In the genomic region with DNA sequence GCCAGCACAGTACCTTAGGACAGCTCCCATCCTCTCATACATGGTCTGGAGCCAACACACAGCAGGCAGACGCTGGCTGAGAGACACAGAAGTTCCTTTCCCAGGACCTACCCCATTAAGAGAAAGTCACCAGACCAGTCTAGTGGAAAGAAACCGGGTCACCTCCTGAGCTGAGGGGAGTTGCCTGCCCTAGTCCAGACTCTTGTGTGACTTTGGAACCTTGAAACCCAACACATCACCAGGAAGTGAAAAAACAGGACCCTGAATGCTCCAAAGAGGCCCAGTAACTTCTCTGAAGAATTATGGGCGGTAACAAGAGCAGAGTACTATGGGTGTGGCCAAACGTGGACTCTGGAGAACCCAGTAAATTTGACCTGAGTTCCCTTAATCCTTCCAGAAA, we compare ENCODE assay signal across 11 mouse cellular contexts. TPM values are rescaled to one million over a fixed set of nuclear protein-coding genes. Genes with fewer than 3 reads are reported as not detected.
A peak's percentile ranks its signal among the peaks of the same experiment; 100 is the strongest.
DNase-seq lines count a peak whose midpoint lies in the region; ATAC-seq and TF ChIP-seq lines count a peak whose summit lies in the region.
"Had no signal": no experiment of that assay in that cellular context is flagged by ENCODE, and none has a peak within 500 bp of the region (broad histone marks: within the 10 kb centered on the region; RNA-seq: fewer than 3 reads in every experiment).

No protein-coding gene starts in this region.

- peak overlapping the region; percentile 85; the same call in 1 of the 2 replicates for H3K4me2 ChIP-seq in embryonic facial prominence, embryonic 15.5 days (replicated peaks)
- H3K4me2 ChIP-seq in liver, embryonic 15.5 days, result peak overlapping the region; percentile 88

- peaks cover 2% of the 10 kb centered on the region; the same call in 1 of the 2 replicates for H3K27me3 ChIP-seq in E14TG2a.4 (ENCODE audit: insufficient read depth, low read length)
- peaks cover 29% of the 10 kb centered on the region for H3K27me3 ChIP-seq in embryonic facial prominence, embryonic 15.5 days
- H3K27me3 ChIP-seq in liver, embryonic 15.5 days, result peaks cover 57% of the 10 kb centered on the region

- WGBS in embryonic facial prominence, embryonic 15.5 days, result 28% methylated on average over 4 of the region's 4 CpGs
- WGBS in liver, embryonic 15.5 days (ENCODE audit: insufficient replicate concordance), result 33% methylated on average over 4 of the region's 4 CpGs

- H3K4me1 ChIP-seq in E14TG2a.4 (replicated peaks; ENCODE audit: low read depth, low read length), result peaks cover 76% of the 10 kb centered on the region
- peaks cover 28% of the 10 kb centered on the region for H3K4me1 ChIP-seq in embryonic facial prominence, embryonic 15.5 days
- peaks cover 41% of the 10 kb centered on the region for H3K4me1 ChIP-seq in liver, embryonic 15.5 days (replicated peaks)

- peaks cover 12% of the 10 kb centered on the region for H3K36me3 ChIP-seq in E14TG2a.4 (ENCODE audit: insufficient read depth, low read length)
- H3K36me3 ChIP-seq in embryonic facial prominence, embryonic 15.5 days, result no peaks in the 10 kb centered on the region
- no peaks in the 10 kb centered on the region for H3K36me3 ChIP-seq in liver, embryonic 15.5 days (replicated peaks)
- H3K36me3 ChIP-seq: midbrain, embryonic 15.5 days had no signal

- peak; percentile 49 for DNase-seq in kidney, adult 18-20 months
- DNase-seq in kidney, postnatal 4 days, result no peak
- no peak for DNase-seq in thymus, postnatal 10 days (ENCODE audit: low spot score in 2 of 2)
- DNase-seq in Muller cell, postnatal 12 days (ENCODE audit: inconsistent ontology term), result no peak
- no peak for DNase-seq in adrenal gland, adult (ENCODE audit: inconsistent age in 2 of 2, low spot score in 1 of 2)
- DNase-seq: cerebellum, postnatal 25 days had no signal

- peak overlapping the region; percentile 88 for H3K27ac ChIP-seq in embryonic facial prominence, embryonic 15.5 days (replicated peaks)
- no peak overlapping the region for H3K27ac ChIP-seq in liver, embryonic 15.5 days (replicated peaks)
- H3K27ac ChIP-seq: midbrain, embryonic 15.5 days had no signal

- H3K4me3 ChIP-seq in E14TG2a.4 (replicated peaks; ENCODE audit: low read length), result peak overlapping the region; percentile 78
- peak overlapping the region; percentile 56; the same call in 1 of the 2 replicates for H3K4me3 ChIP-seq in embryonic facial prominence, embryonic 15.5 days (replicated peaks)
- H3K4me3 ChIP-seq in liver, embryonic 15.5 days (replicated peaks), result peak overlapping the region; percentile 60

- ATAC-seq in embryonic facial prominence, embryonic 15.5 days (ENCODE audit: insufficient number of reproducible peaks, low FRiP score, low TSS enrichment, low read depth), result no peak
- ATAC-seq in liver, embryonic 15.5 days (ENCODE audit: insufficient read depth), result no peak
- ATAC-seq: midbrain, embryonic 15.5 days had no signal

- TF ChIP-seq CTCF in E14TG2a.4 (conservative IDR thresholded peaks at IDR 0.05; ENCODE audit: low read length), result no peak

- H3K9me3 ChIP-seq in E14TG2a.4 (ENCODE audit: low read length), result no peaks in the 10 kb centered on the region
- no peaks in the 10 kb centered on the region for H3K9me3 ChIP-seq in embryonic facial prominence, embryonic 15.5 days (replicated peaks)
- H3K9me3 ChIP-seq in liver, embryonic 15.5 days (replicated peaks), result no peaks in the 10 kb centered on the region
- H3K9me3 ChIP-seq: forebrain, embryonic 10.5 days; midbrain, embryonic 15.5 days had no signal

- no peak overlapping the region for H3K9ac ChIP-seq in embryonic facial prominence, embryonic 15.5 days
- H3K9ac ChIP-seq in liver, embryonic 15.5 days, result no peak overlapping the region
- H3K9ac ChIP-seq: midbrain, embryonic 15.5 days had no signal

RNA-seq across cellular contexts. Expression of gene Sfn, which starts 3.4 kb away (rescaled TPM):
- polyA plus RNA-seq in embryonic facial prominence, embryonic 15.5 days (2015; fragmentation: Nextera tagmentation; extraction: Ambion mirVana), result 347 and 362 TPM in 2 replicates
- polyA plus RNA-seq in liver, embryonic 15.5 days (2015; fragmentation: Nextera tagmentation; extraction: Ambion mirVana), result 0.47 and 0.69 TPM in 2 replicates

RNA-seq across cellular contexts. Expression of gene Gpn2, which starts 14.5 kb away (rescaled TPM):
- 19.2 and 24.9 TPM in 2 replicates for polyA plus RNA-seq in embryonic facial prominence, embryonic 15.5 days (2015; fragmentation: Nextera tagmentation; extraction: Ambion mirVana)
- polyA plus RNA-seq in liver, embryonic 15.5 days (2015; fragmentation: Nextera tagmentation; extraction: Ambion mirVana), result 8.6 and 10.8 TPM in 2 replicates

RNA-seq across cellular contexts. Expression of gene Gpatch3, which starts 24.1 kb away (rescaled TPM):
- polyA plus RNA-seq in embryonic facial prominence, embryonic 15.5 days (2015; fragmentation: Nextera tagmentation; extraction: Ambion mirVana), result 7.1 and 7.7 TPM in 2 replicates
- polyA plus RNA-seq in liver, embryonic 15.5 days (2015; fragmentation: Nextera tagmentation; extraction: Ambion mirVana), result 3.8 and 4.9 TPM in 2 replicates

RNA-seq across cellular contexts. Expression of gene Nr0b2, which starts 45.4 kb away (rescaled TPM):
- polyA plus RNA-seq in embryonic facial prominence, embryonic 15.5 days (2015; fragmentation: Nextera tagmentation; extraction: Ambion mirVana), result 0.15 TPM in 1 of 2 replicates, not detected in the other
- polyA plus RNA-seq in liver, embryonic 15.5 days (2015; fragmentation: Nextera tagmentation; extraction: Ambion mirVana), result 0.97 and 1.2 TPM in 2 replicates
- polyA plus RNA-seq: forebrain, embryonic 10.5 days; midbrain, embryonic 15.5 days had no signal

RNA-seq across cellular contexts. Expression of gene Zdhhc18, which starts 51.3 kb away (rescaled TPM):
- 4.6 and 5.4 TPM in 2 replicates for polyA plus RNA-seq in embryonic facial prominence, embryonic 15.5 days (2015; fragmentation: Nextera tagmentation; extraction: Ambion mirVana)
- 1.2 and 1.9 TPM in 2 replicates for polyA plus RNA-seq in liver, embryonic 15.5 days (2015; fragmentation: Nextera tagmentation; extraction: Ambion mirVana)

Comparison
In these comparisons a context has a peak if more than half of its experiments do, and no peak if none do; other contexts are left out.
1. RNA of gene Sfn, which starts 3.4 kb away (polyA plus RNA-seq): 347 to 362 TPM in embryonic facial prominence, embryonic 15.5 days; 0.47 to 0.69 TPM in liver, embryonic 15.5 days; every median in the first group is over 100 times any median in the second.
2. Peak in every context shown above with its lines, with median percentiles within 50 percentile points of each other: H3K4me3 ChIP-seq.